Comparison of ENCODE assay signal across 16 mouse cellular contexts in the genomic region with DNA sequence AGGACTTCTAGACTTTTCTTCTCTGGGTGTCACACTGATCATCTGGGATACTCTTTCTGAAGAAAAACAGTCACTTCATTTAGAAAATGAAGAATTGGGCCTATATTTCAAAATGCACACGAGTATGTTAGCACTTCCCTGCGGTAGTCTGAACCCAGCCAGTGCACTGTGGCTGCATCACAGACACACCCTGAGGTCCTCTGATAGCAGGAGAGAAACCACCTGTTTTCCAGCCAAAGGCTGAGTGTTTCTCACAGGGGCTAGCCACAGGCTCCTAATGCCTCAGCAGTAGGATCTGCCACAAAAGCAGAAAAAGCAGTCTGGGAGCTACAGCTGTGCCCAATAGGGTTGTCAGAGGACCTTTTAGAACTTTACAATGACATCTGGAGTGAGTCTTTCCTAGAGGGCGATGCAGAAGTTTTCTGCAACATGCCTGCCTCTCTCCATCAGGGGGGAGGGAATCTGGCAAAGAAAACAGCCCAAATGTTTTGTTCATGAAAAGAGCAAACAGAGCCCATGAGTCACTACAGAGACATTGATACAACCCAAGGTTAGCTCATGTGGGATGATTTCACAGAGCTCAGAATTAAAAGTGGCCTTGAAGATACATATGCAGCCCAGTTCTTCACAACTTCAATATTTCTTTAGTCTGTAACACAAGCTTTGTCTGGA. TPM values are rescaled to one million over a fixed set of nuclear protein-coding genes. Genes with fewer than 3 reads are reported as not detected.
A peak's percentile ranks its signal among the peaks of the same experiment; 100 is the strongest.
DNase-seq lines count a peak whose midpoint lies in the region.
"Had no signal": no experiment of that assay in that cellular context is flagged by ENCODE, and none has a peak within 500 bp of the region (broad histone marks: within the 10 kb centered on the region; RNA-seq: fewer than 3 reads in every experiment).

No protein-coding gene starts in this region.

- intact Hi-C loops in heart, postnatal 25 days (cut with DNase I): no loop called here

- peak; percentile 87 for DNase-seq in heart, adult 11 months
- no peak for DNase-seq in heart, postnatal 25 days (ENCODE audit: low spot score)
- peak; percentile 5 for DNase-seq in thymus, postnatal 25 days
- no peak for DNase-seq in thymus, postnatal 36 days
- DNase-seq in adrenal gland, postnatal 25 days: peak; percentile 5
- no peak for DNase-seq in left cerebral cortex, adult 11 months (ENCODE audit: low spot score)
- DNase-seq in right cerebral cortex, adult 2 months (ENCODE audit: low spot score in 2 of 2): no peak
- DNase-seq in cerebellum, postnatal 36 days: no peak
- DNase-seq: B cell, adult 2 months; cerebellum, adult 9-11 months; gastrocnemius, postnatal 36 days; layer of hippocampus, postnatal 36 days; left cerebral cortex, postnatal 4 days; lung, adult 2 months; lung, postnatal 4 days; retina, postnatal 1 day had no signal

RNA-seq across cellular contexts. Expression of a gene that starts 19.8 kb away (rescaled TPM):
- total RNA-seq in heart, postnatal 25 days (2021): 10 to 100 TPM; 27.3 to 28.8 TPM
- 81.9 and 85.0 TPM in 2 replicates for total RNA-seq in adrenal gland, postnatal 25 days (2021)

RNA-seq across cellular contexts. Expression of a gene that starts 32.6 kb away (rescaled TPM):
- total RNA-seq in heart, postnatal 25 days (2021): 10 to 100 TPM; 12.7 to 17.2 TPM
- 77.1 and 107 TPM in 2 replicates for total RNA-seq in adrenal gland, postnatal 25 days (2021)

RNA-seq across cellular contexts. Expression of a gene that starts 39.2 kb away (rescaled TPM):
- 1 to 10 TPM; 7.3 to 7.7 TPM for total RNA-seq in heart, postnatal 25 days (2021)
- total RNA-seq in adrenal gland, postnatal 25 days (2021): 24.0 and 29.5 TPM in 2 replicates

Comparison
In these comparisons a context has a peak if more than half of its experiments do, and no peak if none do; other contexts are left out.
1. DNase-seq: peak in heart, adult 11 months (single experiment), thymus, postnatal 25 days (single experiment) and adrenal gland, postnatal 25 days (single experiment); none in heart, postnatal 25 days (single experiment), thymus, postnatal 36 days (0 of 2), left cerebral cortex, adult 11 months (single experiment), right cerebral cortex, adult 2 months (0 of 2) and cerebellum, postnatal 36 days (0 of 2).